Mouse (Mus musculus): ENCODE measurements around the gene Acbd6.
A peak's percentile ranks its signal among the peaks of the same experiment; 100 is the strongest.

Gene Acbd6

GRCm38 (mm10) chr1:155558012-155558842 is at the start of gene Acbd6:
TSS of gene Acbd6 (plus strand) at chr1:155558120.
- peak; percentile 83 for DNase-seq

DNA sequence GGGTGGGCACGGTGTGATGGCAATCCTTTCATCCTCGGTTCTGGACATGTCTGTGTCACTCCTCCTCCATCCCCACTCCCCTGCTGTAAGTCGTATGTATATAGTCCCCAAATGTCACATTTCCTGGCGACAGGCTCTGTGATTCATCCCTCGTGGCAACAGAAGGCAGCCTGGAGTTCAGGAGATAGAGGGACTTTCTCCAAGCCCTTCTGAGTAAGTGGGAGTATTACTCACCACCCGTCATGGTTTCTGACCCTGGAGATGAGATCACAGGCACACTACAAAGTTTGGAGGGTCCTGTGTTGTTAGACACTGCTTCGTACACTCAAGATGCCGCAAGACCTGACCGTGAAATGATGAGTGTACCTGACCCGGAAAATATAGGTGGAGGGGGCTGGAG is 47.7 kb upstream of the Acbd6 start:
- no peak for DNase-seq

GRCm38 (mm10) chr1:155515866-155516265 is 42.1 kb upstream of the Acbd6 start:
- DNase-seq: no peak

DNA sequence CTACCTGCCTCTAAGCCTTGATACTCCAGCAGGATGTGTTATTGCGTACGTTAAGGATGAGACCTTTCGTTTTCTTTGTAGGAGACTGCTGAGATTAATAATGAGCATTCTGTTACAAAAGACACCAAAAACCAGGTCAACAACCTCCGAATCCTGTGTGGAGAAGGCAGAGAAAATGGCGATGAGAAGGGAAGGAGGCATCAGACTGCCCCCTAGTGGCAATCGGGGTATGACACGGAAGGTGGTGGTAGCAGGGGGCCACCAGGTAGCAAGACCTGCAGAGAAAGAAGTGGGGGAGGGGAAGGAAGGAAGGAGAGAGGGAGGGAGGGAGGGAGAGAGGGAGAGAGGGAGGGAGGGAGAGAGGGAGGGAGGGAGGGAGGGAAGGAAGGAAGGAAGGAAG is 41.3 kb upstream of the Acbd6 start:
- DNase-seq: no peak

- no peak for DNase-seq
Measured at GRCm38 (mm10) chr1:155517060-155517459, 40.9 kb upstream of the Acbd6 start.

GRCm38 (mm10) chr1:155520285-155520684 is 37.6 kb upstream of the Acbd6 start:
- no peak for DNase-seq

DNA sequence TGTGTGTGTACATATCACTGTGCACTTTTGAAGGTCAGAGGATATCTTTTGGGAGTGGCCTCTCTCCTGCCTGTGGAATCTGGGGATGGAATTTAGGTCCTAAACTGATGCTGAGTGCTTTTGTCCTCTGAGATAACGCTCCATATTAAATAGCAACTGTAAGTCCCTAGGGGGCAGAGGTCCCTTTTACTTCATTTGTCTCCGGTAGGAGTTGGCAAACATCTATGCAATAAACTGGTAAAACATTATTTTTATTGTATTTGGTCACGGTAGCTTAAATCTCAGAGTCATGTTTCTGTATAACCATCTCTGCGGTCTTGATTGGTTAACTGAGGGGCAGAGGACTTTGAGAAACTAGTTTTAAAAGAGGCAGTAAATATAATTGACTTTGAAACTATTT is 35.4 kb upstream of the Acbd6 start:
- DNase-seq: no peak

DNA sequence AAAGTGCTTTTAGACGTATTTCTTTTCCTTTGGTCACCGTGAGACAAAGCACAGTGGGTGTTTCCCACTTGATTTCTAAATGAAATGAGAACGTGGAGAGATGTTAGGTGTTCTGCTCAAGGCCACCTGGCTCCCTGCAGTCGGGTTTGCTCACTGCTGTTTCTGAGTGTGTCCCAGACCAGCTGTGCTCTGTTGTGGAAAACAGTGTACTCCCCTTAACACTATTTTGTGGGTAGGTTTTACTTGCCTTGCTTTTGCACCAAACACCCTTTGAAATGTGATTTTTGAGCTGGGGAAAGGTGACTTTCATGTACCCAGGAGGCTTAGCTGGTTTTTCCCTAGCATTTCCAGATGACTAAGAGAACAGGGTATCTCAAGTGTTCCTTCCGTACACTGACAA is 31.7 kb upstream of the Acbd6 start:
- DNase-seq: no peak

- no peak for DNase-seq
Measured at GRCm38 (mm10) chr1:155527027-155527786, 30.7 kb upstream of the Acbd6 start.

GRCm38 (mm10) chr1:155527787-155528158 is 30.1 kb upstream of the Acbd6 start:
- no peak for DNase-seq

DNA sequence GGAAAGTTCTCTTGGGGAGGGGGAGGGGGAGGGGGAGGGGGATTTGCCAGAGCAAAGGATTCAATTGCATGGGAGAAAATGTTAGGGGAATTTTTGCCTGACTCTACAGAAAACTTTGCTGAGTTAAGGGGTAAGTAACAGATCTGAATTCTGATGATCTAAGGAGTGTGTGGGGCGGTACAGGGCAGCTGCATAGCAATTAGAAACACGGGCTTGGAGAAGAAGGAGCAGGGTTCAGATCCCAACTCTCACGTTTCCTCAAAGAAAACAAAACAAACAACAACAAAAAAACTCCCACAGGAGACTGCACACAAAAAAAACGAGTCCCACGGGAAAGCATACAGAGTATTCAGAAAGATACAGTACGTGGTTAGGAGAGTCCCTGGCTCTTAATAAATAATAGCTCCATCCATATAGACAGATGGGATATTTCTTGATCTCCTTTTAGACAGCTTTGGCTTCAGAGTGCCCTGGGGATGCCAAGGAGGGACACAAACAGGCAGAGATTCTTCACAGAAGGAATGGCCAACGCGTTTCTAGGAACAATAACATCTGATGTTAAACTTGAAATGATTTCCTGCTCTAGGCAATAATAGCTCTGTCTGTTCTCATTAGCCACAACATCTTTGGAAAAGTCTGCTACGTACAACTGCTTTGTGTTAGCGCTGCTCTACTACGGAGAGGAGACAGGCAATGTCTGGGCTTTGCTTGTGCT is 29.4 kb upstream of the Acbd6 start:
- DNase-seq: no peak

DNA sequence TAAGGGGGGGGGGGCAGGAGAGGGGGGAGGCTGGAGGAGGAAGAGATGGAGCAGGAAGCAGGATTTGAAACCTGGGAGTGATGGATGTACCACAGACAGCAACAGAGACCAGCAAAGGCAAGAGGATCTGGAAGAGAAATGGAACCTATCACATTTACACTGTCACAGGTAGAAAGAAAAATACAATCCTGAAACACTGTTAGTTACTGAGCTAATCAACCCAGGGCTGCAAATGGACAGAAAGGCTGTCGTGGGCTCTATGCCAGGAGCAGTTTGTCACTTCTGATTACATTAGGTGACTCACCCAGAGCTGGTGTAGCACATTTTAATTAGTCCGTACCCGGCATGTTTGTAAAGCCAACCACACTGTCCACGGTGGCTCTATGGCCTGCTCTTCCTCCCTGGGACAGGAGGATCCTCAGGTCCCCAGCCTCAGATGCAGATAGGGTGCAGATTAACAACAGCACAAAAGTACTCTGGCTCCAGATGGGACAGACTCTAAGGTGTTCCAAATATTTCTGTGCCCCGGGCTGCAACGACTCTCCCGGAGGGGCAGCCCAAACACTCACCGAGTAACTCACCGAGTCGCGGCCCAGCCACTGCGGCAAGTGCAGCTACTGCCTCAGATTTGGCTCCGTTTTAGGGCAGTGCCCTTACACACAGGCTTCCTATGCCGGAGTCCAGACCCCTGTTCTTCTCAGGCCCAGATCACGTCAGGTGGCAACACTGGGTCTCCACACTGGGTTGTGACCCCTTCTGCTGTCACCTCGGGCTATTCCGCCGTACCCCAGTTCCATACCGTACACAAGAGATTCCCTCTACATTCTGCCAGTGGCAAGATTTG is 28.6 kb upstream of the Acbd6 start:
- DNase-seq: no peak

DNA sequence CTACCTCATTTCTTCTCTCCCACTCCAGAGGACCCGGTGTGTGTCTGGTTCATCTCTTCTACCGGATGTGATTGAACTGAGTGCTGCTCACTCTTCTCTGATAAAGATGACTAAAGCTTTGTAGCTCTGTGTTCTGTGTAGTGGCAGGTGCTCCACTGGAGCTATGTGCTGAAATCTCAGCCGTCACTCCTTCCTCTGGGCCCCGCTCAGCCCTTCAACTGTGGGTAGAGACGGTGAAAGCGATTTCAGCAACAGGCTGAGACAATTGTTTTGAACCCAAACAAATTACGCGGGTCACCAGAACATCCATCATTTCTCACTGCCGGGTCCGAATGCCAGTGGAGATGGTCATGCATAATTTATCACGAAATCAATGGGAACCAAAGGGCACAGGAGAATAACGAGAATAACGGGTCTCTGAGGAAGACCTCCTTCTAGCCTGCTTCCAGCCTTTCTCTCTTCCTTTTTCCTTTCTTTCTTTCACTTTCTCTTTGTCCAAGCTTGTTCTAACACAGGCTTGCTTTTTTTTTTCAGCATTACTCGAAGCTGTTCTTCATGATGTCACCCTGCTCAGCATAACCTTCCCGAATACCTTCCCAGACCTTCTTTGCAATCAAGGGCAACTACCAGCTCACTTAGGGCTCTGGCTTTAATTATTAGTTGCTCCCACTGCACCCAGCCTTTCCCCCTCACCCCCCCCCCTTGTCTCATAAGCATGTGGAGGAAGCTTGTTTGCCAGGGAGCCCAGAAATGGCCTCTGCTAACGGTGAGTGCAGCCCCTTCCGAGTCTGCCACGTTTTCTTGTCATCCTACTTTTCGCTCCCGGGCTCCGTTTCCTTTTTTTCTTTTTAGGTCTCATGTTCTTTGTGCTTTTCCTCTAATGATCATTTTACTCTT is 27.1 kb upstream of the Acbd6 start:
- no peak for DNase-seq

GRCm38 (mm10) chr1:155532396-155532795 is 25.5 kb upstream of the Acbd6 start:
- no peak for DNase-seq

GRCm38 (mm10) chr1:155532833-155533688 is 24.9 kb upstream of the Acbd6 start:
- no peak for DNase-seq

- DNase-seq: no peak
Measured at GRCm38 (mm10) chr1:155533689-155533965, 24.3 kb upstream of the Acbd6 start.

- DNase-seq: no peak
Measured at GRCm38 (mm10) chr1:155537005-155537642, 20.8 kb upstream of the Acbd6 start.

- no peak for DNase-seq
Measured at GRCm38 (mm10) chr1:155538006-155538405, 19.9 kb upstream of the Acbd6 start.

- DNase-seq: no peak
Measured at GRCm38 (mm10) chr1:155557642-155558011, 293 bp upstream of the Acbd6 start.

DNA sequence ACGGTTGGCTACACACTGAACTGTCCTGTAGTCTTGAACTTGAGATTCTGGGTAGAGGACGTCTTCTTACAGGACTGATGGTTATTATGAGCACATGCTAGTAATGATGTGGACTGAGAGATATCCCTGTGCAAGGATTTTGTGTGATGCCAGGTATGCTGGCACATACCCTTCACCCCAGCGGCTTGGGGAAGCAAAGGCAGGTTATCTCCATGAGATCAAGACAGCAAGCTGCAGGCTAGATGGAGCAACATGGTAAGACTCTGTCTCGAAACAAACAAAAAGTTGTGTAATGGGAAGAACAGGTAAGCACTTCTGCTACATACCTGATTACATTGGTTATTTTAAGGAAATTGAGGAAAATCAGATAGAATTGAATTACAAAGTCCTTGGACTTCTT is 2.1 kb downstream of the Acbd6 start:
- no peak for DNase-seq

Data from right cerebral cortex, postnatal 25 days (tissue).